Mouse (Mus musculus) limb, embryonic 12.5 days (tissue): ENCODE measurements at regions not wholly inside any gene's neighbourhood (a gene's known extent, or its start where the extent isn't known, plus 50 kb on each side); places are given as distances from the start of the nearest gene placed in this dataset.

Source experiments
- ATAC-seq: fragments of 200-750 bp; cut with Nextera tagmentation; 2 replicates; pipeline ENCODE4 v1.8.0; 2017; ENCODE audit warnings: low read depth, moderate TSS enrichment; ENCODE audit not compliant: insufficient number of reproducible peaks, insufficient read depth, low FRiP score, low TSS enrichment
- H3K27ac ChIP-seq: fragments of 300-500 bp; sonication (generic); 2 replicates; pipeline ENCODE4 v1.5.1; 2016; ENCODE audit warnings: mild to moderate bottlenecking, moderate library complexity
- H3K27me3 ChIP-seq: fragments of 300-500 bp; sonication (generic); 2 replicates; pipeline ENCODE4 v1.6.1; 2016; ENCODE audit warnings: mild to moderate bottlenecking, moderate library complexity
- H3K36me3 ChIP-seq: fragments of 300-500 bp; sonication (generic); 2 replicates; pipeline ENCODE4 v1.6.1; 2016; ENCODE audit warnings: mild to moderate bottlenecking, moderate library complexity
- H3K4me1 ChIP-seq: fragments of 300-500 bp; sonication (generic); replicated peaks from 2 replicates; pipeline ENCODE4 v1.6.1; 2016
- H3K4me2 ChIP-seq: fragments of 300-500 bp; sonication (generic); 2 replicates; pipeline ENCODE4 v1.6.1; 2016; ENCODE audit warnings: mild to moderate bottlenecking, moderate library complexity
- H3K4me3 ChIP-seq: fragments of 300-500 bp; sonication (generic); replicated peaks from 2 replicates; pipeline ENCODE4 v1.5.1; 2016; ENCODE audit warnings: mild to moderate bottlenecking
- H3K9ac ChIP-seq: fragments of 300-500 bp; sonication (generic); replicated peaks from 2 replicates; pipeline ENCODE4 v1.6.1; 2016; ENCODE audit warnings: mild to moderate bottlenecking, moderate library complexity
- H3K9me3 ChIP-seq: fragments of 300-500 bp; sonication (generic); 2 replicates; pipeline ENCODE4 v1.6.1; 2016; ENCODE audit warnings: mild to moderate bottlenecking, moderate library complexity
- WGBS: fragments of 180-500 bp; shearing (Covaris S2); methylation state at CpG from one replicate; pipeline ENCODE4 v1.1.7; 2016; 5-methylcytosine and 5-hydroxymethylcytosine counted together

- H3K27me3 ChIP-seq: no peaks in the 10 kb centered on the region
- H3K36me3 ChIP-seq: no peaks in the 10 kb centered on the region
- WGBS: 78% methylated on average over 2 of the region's 2 CpGs
- no peak for ATAC-seq
- no peak overlapping the region for H3K4me3 ChIP-seq
- no peak overlapping the region for H3K9ac ChIP-seq
- H3K4me1 ChIP-seq: no peaks in the 10 kb centered on the region
- H3K9me3 ChIP-seq: peaks cover 17% of the 10 kb centered on the region
- no peak overlapping the region for H3K27ac ChIP-seq
- no peak overlapping the region for H3K4me2 ChIP-seq
These were observed 638.9 kb upstream of the Igfbp3 start for GRCm38 (mm10) chr11:7852612-7853011.

- Histone ChIP-seq H3K27ac (no peak overlapping the region), H3K27me3 (no peaks in the 10 kb centered on the region), H3K4me1 (no peaks in the 10 kb centered on the region), H3K9me3 (no peaks in the 10 kb centered on the region), H3K4me3 (no peak overlapping the region), H3K4me2 (no peak overlapping the region), H3K36me3 (no peaks in the 10 kb centered on the region), H3K9ac (no peak overlapping the region)
- WGBS: 68% methylated on average over 8 of the region's 8 CpGs
- no peak for ATAC-seq
These were observed 624.9 kb upstream of the Igfbp3 start for GRCm38 (mm10) chr11:7838311-7839237.

GRCm38 (mm10) chr11:7837486-7837885 is 623.8 kb upstream of the Igfbp3 start:
- no peak for ATAC-seq
- 88% methylated on average over 5 of the region's 5 CpGs for WGBS
- Histone ChIP-seq H3K27me3 (no peaks in the 10 kb centered on the region), H3K4me3 (no peak overlapping the region), H3K36me3 (no peaks in the 10 kb centered on the region), H3K9ac (no peak overlapping the region), H3K9me3 (no peaks in the 10 kb centered on the region), H3K27ac (no peak overlapping the region), H3K4me1 (no peaks in the 10 kb centered on the region), H3K4me2 (no peak overlapping the region)

- WGBS: 22% methylated on average over 2 of the region's 2 CpGs
- Histone ChIP-seq H3K4me1 (no peaks in the 10 kb centered on the region), H3K4me3 (no peak overlapping the region), H3K27me3 (no peaks in the 10 kb centered on the region), H3K9ac (no peak overlapping the region), H3K27ac (no peak overlapping the region), H3K4me2 (no peak overlapping the region), H3K9me3 (no peaks in the 10 kb centered on the region), H3K36me3 (no peaks in the 10 kb centered on the region)
- no peak for ATAC-seq
These were observed 620.4 kb upstream of the Igfbp3 start for GRCm38 (mm10) chr11:7834151-7834550.

- H3K4me3 ChIP-seq: no peak overlapping the region
- no peak overlapping the region for H3K27ac ChIP-seq
- WGBS: 69% methylated on average over 8 of the region's 8 CpGs
- no peaks in the 10 kb centered on the region for H3K4me1 ChIP-seq
- H3K4me2 ChIP-seq: no peak overlapping the region
- no peak overlapping the region for H3K9ac ChIP-seq
- no peak for ATAC-seq
- H3K9me3 ChIP-seq: no peaks in the 10 kb centered on the region
- no peaks in the 10 kb centered on the region for H3K36me3 ChIP-seq
- no peaks in the 10 kb centered on the region for H3K27me3 ChIP-seq
These were observed 618.7 kb upstream of the Igfbp3 start for GRCm38 (mm10) chr11:7832376-7832775.

- Histone ChIP-seq H3K27ac (no peak overlapping the region), H3K4me1 (no peaks in the 10 kb centered on the region), H3K27me3 (no peaks in the 10 kb centered on the region), H3K4me2 (no peak overlapping the region), H3K4me3 (no peak overlapping the region), H3K36me3 (no peaks in the 10 kb centered on the region), H3K9me3 (no peaks in the 10 kb centered on the region), H3K9ac (no peak overlapping the region)
- 72% methylated on average over 1 of the region's 1 CpGs for WGBS
- ATAC-seq: no peak
These were observed 616.0 kb upstream of the Igfbp3 start for GRCm38 (mm10) chr11:7829770-7830169.

GRCm38 (mm10) chr11:7828001-7828400 is 614.3 kb upstream of the Igfbp3 start:
- Histone ChIP-seq H3K4me2 (no peak overlapping the region), H3K27me3 (no peaks in the 10 kb centered on the region), H3K9me3 (no peaks in the 10 kb centered on the region), H3K36me3 (no peaks in the 10 kb centered on the region), H3K4me1 (no peaks in the 10 kb centered on the region), H3K9ac (no peak overlapping the region), H3K4me3 (no peak overlapping the region), H3K27ac (no peak overlapping the region)
- ATAC-seq: no peak
- WGBS: 65% methylated on average over 4 of the region's 4 CpGs

GRCm38 (mm10) chr11:7827402-7827801 is 613.7 kb upstream of the Igfbp3 start:
- no peak for ATAC-seq
- H3K9ac ChIP-seq: no peak overlapping the region
- H3K4me3 ChIP-seq: no peak overlapping the region
- no peak overlapping the region for H3K4me2 ChIP-seq
- no peaks in the 10 kb centered on the region for H3K4me1 ChIP-seq
- H3K36me3 ChIP-seq: no peaks in the 10 kb centered on the region
- no peak overlapping the region for H3K27ac ChIP-seq
- H3K9me3 ChIP-seq: no peaks in the 10 kb centered on the region
- WGBS: 88% methylated on average over 1 of the region's 1 CpGs
- H3K27me3 ChIP-seq: no peaks in the 10 kb centered on the region

- H3K27me3 ChIP-seq: no peaks in the 10 kb centered on the region
- H3K27ac ChIP-seq: no peak overlapping the region
- H3K9ac ChIP-seq: no peak overlapping the region
- H3K4me1 ChIP-seq: no peaks in the 10 kb centered on the region
- 86% methylated on average over 5 of the region's 5 CpGs for WGBS
- H3K4me3 ChIP-seq: no peak overlapping the region
- no peak overlapping the region for H3K4me2 ChIP-seq
- H3K36me3 ChIP-seq: no peaks in the 10 kb centered on the region
- no peak for ATAC-seq
- no peaks in the 10 kb centered on the region for H3K9me3 ChIP-seq
These were observed 602.0 kb upstream of the Igfbp3 start for GRCm38 (mm10) chr11:7815750-7816149.

- Histone ChIP-seq H3K9me3 (no peaks in the 10 kb centered on the region), H3K27me3 (no peaks in the 10 kb centered on the region), H3K27ac (no peak overlapping the region), H3K4me1 (no peaks in the 10 kb centered on the region), H3K4me2 (no peak overlapping the region), H3K9ac (no peak overlapping the region), H3K4me3 (no peak overlapping the region), H3K36me3 (no peaks in the 10 kb centered on the region)
- WGBS: 87% methylated on average over 2 of the region's 2 CpGs
- no peak for ATAC-seq
These were observed 600.8 kb upstream of the Igfbp3 start for GRCm38 (mm10) chr11:7814556-7814955.

GRCm38 (mm10) chr11:7812436-7812835 is 598.7 kb upstream of the Igfbp3 start:
- no peak for ATAC-seq
- no peaks in the 10 kb centered on the region for H3K4me1 ChIP-seq
- no peaks in the 10 kb centered on the region for H3K27me3 ChIP-seq
- WGBS: 81% methylated on average over 2 of the region's 2 CpGs
- H3K4me2 ChIP-seq: no peak overlapping the region
- no peak overlapping the region for H3K4me3 ChIP-seq
- H3K36me3 ChIP-seq: no peaks in the 10 kb centered on the region
- H3K27ac ChIP-seq: no peak overlapping the region
- no peaks in the 10 kb centered on the region for H3K9me3 ChIP-seq
- no peak overlapping the region for H3K9ac ChIP-seq

- H3K9ac ChIP-seq: no peak overlapping the region
- no peaks in the 10 kb centered on the region for H3K27me3 ChIP-seq
- no peak overlapping the region for H3K4me3 ChIP-seq
- no peak overlapping the region for H3K27ac ChIP-seq
- H3K4me2 ChIP-seq: no peak overlapping the region
- WGBS: 84% methylated on average over 2 of the region's 2 CpGs
- no peaks in the 10 kb centered on the region for H3K9me3 ChIP-seq
- H3K36me3 ChIP-seq: no peaks in the 10 kb centered on the region
- H3K4me1 ChIP-seq: no peaks in the 10 kb centered on the region
- ATAC-seq: no peak
These were observed 596.0 kb upstream of the Igfbp3 start for GRCm38 (mm10) chr11:7809741-7810140.
